8 mouse cellular contexts compared by ENCODE assay signal in the genomic region with DNA sequence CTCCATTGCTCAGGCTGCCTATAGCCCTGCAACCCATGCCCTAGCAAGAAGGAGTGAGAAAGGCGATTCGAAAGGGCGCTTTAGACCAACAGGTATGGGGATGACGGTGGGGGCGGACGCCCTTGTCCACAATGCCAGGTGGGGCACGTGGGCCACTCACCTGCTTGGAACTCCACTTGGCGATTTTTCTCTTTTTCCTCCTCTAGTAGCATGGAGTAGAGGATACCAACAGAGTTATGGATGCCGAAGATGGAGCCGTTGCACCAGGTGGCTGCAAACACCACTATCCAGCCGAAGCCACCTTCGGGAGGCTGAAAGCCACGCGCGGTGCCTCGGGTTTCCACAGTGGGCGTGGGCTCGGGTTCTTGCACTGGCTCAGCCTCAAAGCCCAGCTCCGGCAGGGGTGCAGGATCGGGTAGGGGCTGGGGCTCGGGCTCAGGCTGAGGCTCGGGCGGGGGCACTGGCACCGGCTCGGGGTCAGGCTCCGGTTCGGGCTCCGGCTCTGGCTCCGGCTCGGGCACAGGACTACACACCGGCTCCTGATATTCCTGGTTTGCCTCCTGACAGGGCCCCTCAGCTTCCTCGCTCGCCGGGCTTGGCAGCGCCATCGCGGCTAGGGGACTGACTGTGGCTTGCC. TPM values are rescaled to one million over a fixed set of nuclear protein-coding genes. Genes with fewer than 3 reads are reported as not detected.
DNase-seq lines count a peak whose midpoint lies in the region; ATAC-seq and TF ChIP-seq lines count a peak whose summit lies in the region.

No protein-coding gene starts in this region.

- no peaks in the 10 kb centered on the region for H3K4me1 ChIP-seq in heart, embryonic 14.5 days (ENCODE audit: control insufficient read depth in 2 of 2, insufficient read depth in 2 of 2, low read length in 2 of 2)
- no peaks in the 10 kb centered on the region for H3K4me1 ChIP-seq in embryonic fibroblast, embryonic 13.5 days (ENCODE audit: control insufficient read depth, insufficient read depth, low read length)
- peaks cover 5% of the 10 kb centered on the region; the same call in 1 of the 2 replicates for H3K4me1 ChIP-seq in kidney, embryonic 16.5 days (ENCODE audit: insufficient read depth, low read length)
- peaks cover 7% of the 10 kb centered on the region for H3K4me1 ChIP-seq in midbrain, embryonic 12.5 days

- 22% methylated on average over 37 of the region's 37 CpGs for WGBS in heart, embryonic 14.5 days
- 22% methylated on average over 33 of the region's 37 CpGs for WGBS in kidney, embryonic 16.5 days
- WGBS in midbrain, embryonic 12.5 days, result 23% methylated on average over 37 of the region's 37 CpGs

- intact Hi-C loops in heart, postnatal 25 days (cut with DNase I), result loop anchor here (5.0 kb wide), 1 partner anchor 124 kb away; no protein-coding TSS in a partner anchor

- H3K4me3 ChIP-seq in heart, embryonic 14.5 days (ENCODE audit: control insufficient read depth in 1 of 2, insufficient read depth in 1 of 2, low read depth in 1 of 2, low read length in 2 of 2), result peak overlapping the region; percentile 49 to 52
- peak overlapping the region; percentile 40 for H3K4me3 ChIP-seq in embryonic fibroblast, embryonic 13.5 days (ENCODE audit: insufficient read depth, low read length)
- H3K4me3 ChIP-seq in kidney, embryonic 16.5 days (ENCODE audit: low read length), result peak overlapping the region; percentile 53
- H3K4me3 ChIP-seq in midbrain, embryonic 12.5 days, result peak overlapping the region; percentile 55

- TF ChIP-seq POLR2A in embryonic fibroblast, embryonic 13.5 days (IDR thresholded peaks at IDR 0.05; ENCODE audit: low read depth, low read length), result no peak

- peaks cover 34% of the 10 kb centered on the region for H3K27me3 ChIP-seq in heart, embryonic 14.5 days (ENCODE audit: control insufficient read depth, insufficient read depth, low read length)
- peaks cover 42% of the 10 kb centered on the region for H3K27me3 ChIP-seq in kidney, embryonic 16.5 days (ENCODE audit: insufficient read depth, low read length)
- peaks cover 81% of the 10 kb centered on the region for H3K27me3 ChIP-seq in midbrain, embryonic 12.5 days

- peak; percentile 19 for ATAC-seq in heart, embryonic 14.5 days (ENCODE audit: insufficient number of reproducible peaks, insufficient read depth, low FRiP score, low read depth)
- ATAC-seq in kidney, embryonic 16.5 days (ENCODE audit: low FRiP score, low TSS enrichment), result peak; percentile 35; the same call in 1 of the 2 replicates
- peak; percentile 55 for ATAC-seq in midbrain, embryonic 12.5 days (ENCODE audit: low FRiP score, low read depth)

- H3K9me3 ChIP-seq in heart, embryonic 14.5 days (ENCODE audit: control insufficient read depth, low read length), result no peaks in the 10 kb centered on the region
- no peaks in the 10 kb centered on the region for H3K9me3 ChIP-seq in kidney, embryonic 16.5 days (ENCODE audit: low read length)
- no peaks in the 10 kb centered on the region for H3K9me3 ChIP-seq in midbrain, embryonic 12.5 days

- DNase-seq in heart, postnatal 25 days (ENCODE audit: low spot score), result no peak
- DNase-seq in Muller cell, postnatal 12 days (ENCODE audit: inconsistent ontology term), result peak; percentile 23
- DNase-seq in spleen, postnatal 10 days (ENCODE audit: low spot score in 2 of 2), result no peak
- DNase-seq in T-cell, adult 2 months (ENCODE audit: low spot score), result no peak

- H3K36me3 ChIP-seq in heart, embryonic 14.5 days (ENCODE audit: control insufficient read depth, insufficient read depth, low read length), result no peaks in the 10 kb centered on the region
- no peaks in the 10 kb centered on the region for H3K36me3 ChIP-seq in kidney, embryonic 16.5 days (ENCODE audit: insufficient read depth, low read length)
- no peaks in the 10 kb centered on the region for H3K36me3 ChIP-seq in midbrain, embryonic 12.5 days

- H3K27ac ChIP-seq in heart, embryonic 14.5 days (replicated peaks in 1 of 2; ENCODE audit: control insufficient read depth in 1 of 2, insufficient read depth in 1 of 2, low read depth in 2 of 2, low read length in 2 of 2), result peak overlapping the region in 1 of 2 experiments; percentile 64; a peak in 2 of 4 replicates
- H3K27ac ChIP-seq in embryonic fibroblast, embryonic 13.5 days (ENCODE audit: insufficient read depth, low read length), result no peak overlapping the region
- no peak overlapping the region for H3K27ac ChIP-seq in kidney, embryonic 16.5 days (ENCODE audit: low read length)
- peak overlapping the region; percentile 66 for H3K27ac ChIP-seq in midbrain, embryonic 12.5 days (replicated peaks)

- peak overlapping the region; percentile 86 for H3K4me2 ChIP-seq in heart, embryonic 14.5 days (ENCODE audit: low read length)
- peak overlapping the region; percentile 68 for H3K4me2 ChIP-seq in kidney, embryonic 16.5 days (replicated peaks; ENCODE audit: low read depth, low read length)
- peak overlapping the region; percentile 77 for H3K4me2 ChIP-seq in midbrain, embryonic 12.5 days (replicated peaks)

- TF ChIP-seq CTCF in embryonic fibroblast, embryonic 13.5 days (IDR thresholded peaks at IDR 0.05; ENCODE audit: borderline replicate concordance, insufficient read depth, low read length), result no peak

- peak overlapping the region; percentile 75 for H3K9ac ChIP-seq in heart, embryonic 14.5 days (ENCODE audit: low read length)
- peak overlapping the region; percentile 61 for H3K9ac ChIP-seq in kidney, embryonic 16.5 days (replicated peaks; ENCODE audit: low read length)
- peak overlapping the region; percentile 66 for H3K9ac ChIP-seq in midbrain, embryonic 12.5 days (replicated peaks)

RNA-seq across cellular contexts. Expression of gene Slc16a2, which starts 0.5 kb away (rescaled TPM):
- 25.9 and 27.2 TPM in 2 replicates for polyA plus RNA-seq in heart, embryonic 14.5 days (2014; fragmentation: Nextera tagmentation; extraction: Ambion mirVana)
- total RNA-seq in heart, postnatal 25 days (2021), result 1 to 10 TPM; 8.6 to 9.2 TPM
- polyA plus RNA-seq in embryonic fibroblast, embryonic 13.5 days (2011; ENCODE audit: insufficient read length, low read depth, missing spikeins), result 16.4 and 31.3 TPM in 2 replicates
- polyA plus RNA-seq in kidney, embryonic 16.5 days (2015; fragmentation: Nextera tagmentation; extraction: Ambion mirVana), result 12.8 and 14.4 TPM in 2 replicates
- 12.6 and 16.9 TPM in 2 replicates for polyA plus RNA-seq in midbrain, embryonic 12.5 days (2016; fragmentation: Nextera tagmentation; extraction: Ambion mirVana)
